Mouse (Mus musculus): ENCODE data around the gene Dixdc1. TPM values are rescaled to one million over a fixed set of nuclear protein-coding genes. Genes with fewer than 3 reads are reported as not detected.

Gene Dixdc1
- polyA plus RNA-seq, 1 experiment from 2014 or later, result 23.6 TPM

DNA sequence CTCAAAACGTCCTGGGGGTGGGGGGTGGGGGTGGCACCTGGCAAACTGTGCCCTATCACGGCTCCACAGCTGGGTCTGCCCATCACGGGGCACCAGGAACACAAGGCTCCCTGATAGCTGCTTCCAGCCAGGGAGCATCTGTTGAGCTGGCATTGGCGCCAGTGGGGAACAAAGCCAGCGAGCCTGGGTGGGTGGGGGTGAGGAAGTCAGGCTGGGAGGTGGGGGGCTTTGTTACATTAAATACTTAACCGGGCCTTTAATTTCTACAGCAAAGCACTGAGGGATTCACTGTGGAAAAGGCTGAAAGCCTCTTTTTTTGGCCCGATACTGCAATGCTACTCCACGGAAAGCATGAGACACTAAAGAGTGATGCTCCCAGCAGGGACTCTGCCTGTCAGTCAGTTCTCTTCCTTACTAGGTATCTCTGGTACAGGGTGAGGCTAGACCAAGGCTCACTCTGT, 16.8 kb downstream of the Dixdc1 start:
- Histone ChIP-seq H3K4me2 (replicated peaks) (0 out of 2 replicates have a peak overlapping the region, but pooled peaks have one; percentile 7), H3K9ac (no peak overlapping the region), H3K4me1 (peaks cover 61% of the 10 kb centered on the region), H3K9me3 (no peaks in the 10 kb centered on the region), H3K4me3 (no peak overlapping the region), H3K36me3 (peaks cover 15% of the 10 kb centered on the region), H3K27ac (no peak overlapping the region), H3K27me3 (no peaks in the 10 kb centered on the region)
- no peak for ATAC-seq (ENCODE audit: low FRiP score, low read depth)
- WGBS, result 38% methylated on average over 8 of the region's 8 CpGs

DNA sequence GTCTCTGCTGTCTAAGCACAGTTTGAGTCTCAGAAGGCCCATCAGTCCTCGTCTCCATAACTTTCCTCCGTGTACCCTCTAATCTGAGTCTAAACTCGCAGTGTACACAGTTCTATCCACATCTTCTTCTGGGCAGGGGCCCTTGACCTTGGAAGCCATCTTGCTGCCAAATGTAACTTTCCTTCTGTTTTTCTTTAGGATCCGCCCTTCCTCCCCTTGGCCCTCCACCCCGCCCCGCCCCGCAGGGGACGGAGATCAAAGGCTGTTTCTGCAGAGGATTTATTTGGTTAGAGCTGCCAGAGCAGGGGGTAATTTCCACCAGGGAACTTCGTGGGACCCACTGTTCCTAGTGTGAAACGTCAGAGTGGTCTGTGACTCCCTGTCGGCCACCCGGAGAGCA, 18.3 kb downstream of the Dixdc1 start:
- Histone ChIP-seq H3K4me3 (no peak overlapping the region), H3K4me2 (replicated peaks) (no peak overlapping the region), H3K36me3 (peaks cover 19% of the 10 kb centered on the region), H3K27ac (no peak overlapping the region), H3K4me1 (peaks cover 48% of the 10 kb centered on the region), H3K9me3 (no peaks in the 10 kb centered on the region), H3K27me3 (no peaks in the 10 kb centered on the region), H3K9ac (no peak overlapping the region)
- 15% methylated on average over 12 of the region's 12 CpGs for WGBS
- no peak for ATAC-seq (ENCODE audit: low FRiP score, low read depth)

DNA sequence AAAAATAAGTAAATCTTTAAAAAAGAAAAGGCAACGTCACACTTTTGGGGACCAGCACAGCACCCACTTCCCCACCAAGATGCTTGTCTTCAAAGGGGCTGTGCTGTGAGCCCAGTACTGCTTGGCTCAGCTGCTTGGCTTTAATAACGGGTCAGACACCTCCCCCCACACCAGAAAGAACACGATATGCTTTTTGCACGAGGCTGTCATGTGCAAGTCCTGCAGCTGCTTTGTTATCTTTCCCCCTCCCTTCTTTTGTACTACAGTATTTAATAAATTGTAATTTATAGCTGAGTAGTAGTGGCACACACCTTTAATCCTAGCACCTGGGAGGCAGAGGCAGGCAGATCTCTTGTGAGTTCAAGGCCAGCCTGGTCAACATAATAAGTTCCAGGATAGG, 20.4 kb downstream of the Dixdc1 start:
- 70% methylated on average over 4 of the region's 4 CpGs for WGBS
- no peak overlapping the region for H3K27ac ChIP-seq
- peaks cover 40% of the 10 kb centered on the region for H3K4me1 ChIP-seq
- H3K36me3 ChIP-seq, result peaks cover 20% of the 10 kb centered on the region
- H3K27me3 ChIP-seq, result no peaks in the 10 kb centered on the region
- H3K4me3 ChIP-seq, result no peak overlapping the region
- H3K4me2 ChIP-seq (replicated peaks), result no peak overlapping the region
- no peak for ATAC-seq (ENCODE audit: low FRiP score, low read depth)
- no peaks in the 10 kb centered on the region for H3K9me3 ChIP-seq
- H3K9ac ChIP-seq, result no peak overlapping the region

DNA sequence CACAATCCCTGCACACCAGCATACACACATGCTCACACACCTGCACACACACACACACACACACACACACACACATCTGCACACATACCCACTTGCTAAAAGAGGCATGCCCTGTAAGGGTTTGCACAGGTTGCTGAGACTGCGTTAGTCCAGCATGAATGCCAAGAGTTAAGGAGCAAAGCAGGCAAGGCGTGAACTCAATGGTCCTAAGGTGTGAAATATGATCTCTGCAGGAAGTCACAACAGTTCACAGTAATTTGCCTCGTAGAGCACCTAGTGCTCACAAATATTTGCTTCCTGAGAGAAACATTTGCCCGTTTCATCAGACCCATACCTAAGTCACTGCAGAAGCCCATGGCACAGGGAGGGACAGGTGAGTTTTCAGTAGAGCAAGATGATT, 25.1 kb downstream of the Dixdc1 start:
- Histone ChIP-seq H3K27me3 (no peaks in the 10 kb centered on the region), H3K4me2 (replicated peaks) (no peak overlapping the region), H3K4me1 (peaks cover 17% of the 10 kb centered on the region), H3K9me3 (no peaks in the 10 kb centered on the region), H3K36me3 (peaks cover 31% of the 10 kb centered on the region), H3K27ac (no peak overlapping the region), H3K4me3 (no peak overlapping the region), H3K9ac (no peak overlapping the region)
- WGBS, result 21% methylated on average over 4 of the region's 4 CpGs
- no peak for ATAC-seq (ENCODE audit: low FRiP score, low read depth)

DNA sequence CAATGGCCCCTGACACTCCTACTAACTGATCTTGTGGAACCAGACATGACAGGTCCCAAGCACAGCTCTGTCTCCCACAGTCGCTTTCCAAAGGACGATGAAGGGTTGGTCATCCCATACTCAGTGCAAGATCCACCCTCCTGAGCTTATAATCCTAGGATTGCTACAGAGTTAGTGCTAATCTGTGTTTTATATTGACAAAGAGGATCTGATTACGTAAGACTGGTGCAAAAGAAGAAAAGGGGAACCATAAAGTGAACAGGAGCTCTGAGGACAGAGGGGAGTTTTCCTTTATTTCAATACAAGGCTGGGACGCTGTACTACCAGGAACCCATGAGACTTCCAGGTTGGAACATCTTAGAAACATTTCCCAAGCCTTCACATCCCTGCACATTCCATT, 28.0 kb downstream of the Dixdc1 start:
- no peak for ATAC-seq (ENCODE audit: low FRiP score, low read depth)
- H3K9me3 ChIP-seq, result no peaks in the 10 kb centered on the region
- H3K27me3 ChIP-seq, result no peaks in the 10 kb centered on the region
- no peak overlapping the region for H3K27ac ChIP-seq
- H3K4me2 ChIP-seq (replicated peaks), result no peak overlapping the region
- H3K36me3 ChIP-seq, result peaks cover 28% of the 10 kb centered on the region
- no peak overlapping the region for H3K9ac ChIP-seq
- WGBS, result 83% methylated on average over 4 of the region's 4 CpGs
- H3K4me1 ChIP-seq, result peaks cover 17% of the 10 kb centered on the region
- no peak overlapping the region for H3K4me3 ChIP-seq

DNA sequence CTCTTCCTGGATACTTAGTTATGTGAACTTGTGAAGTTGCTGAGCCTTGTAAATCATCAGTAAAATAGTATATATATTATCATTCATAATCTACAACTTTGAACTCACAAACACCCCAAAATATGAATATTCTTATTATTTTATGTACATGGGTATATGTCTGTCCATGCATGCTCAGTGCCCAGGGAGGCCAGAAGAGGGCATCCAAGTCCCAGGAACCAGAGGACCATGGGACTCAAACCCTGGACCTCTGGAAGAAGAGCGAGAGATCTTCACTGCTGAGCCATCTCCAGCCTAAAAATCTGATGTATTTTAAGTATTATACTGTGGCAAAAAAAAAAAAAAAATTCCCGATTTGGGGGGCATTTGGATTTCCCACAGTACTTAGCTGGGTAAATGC, 30.2 kb downstream of the Dixdc1 start:
- 38% methylated on average over 2 of the region's 2 CpGs for WGBS
- ATAC-seq (ENCODE audit: low FRiP score, low read depth), result no peak
- no peaks in the 10 kb centered on the region for H3K27me3 ChIP-seq

DNA sequence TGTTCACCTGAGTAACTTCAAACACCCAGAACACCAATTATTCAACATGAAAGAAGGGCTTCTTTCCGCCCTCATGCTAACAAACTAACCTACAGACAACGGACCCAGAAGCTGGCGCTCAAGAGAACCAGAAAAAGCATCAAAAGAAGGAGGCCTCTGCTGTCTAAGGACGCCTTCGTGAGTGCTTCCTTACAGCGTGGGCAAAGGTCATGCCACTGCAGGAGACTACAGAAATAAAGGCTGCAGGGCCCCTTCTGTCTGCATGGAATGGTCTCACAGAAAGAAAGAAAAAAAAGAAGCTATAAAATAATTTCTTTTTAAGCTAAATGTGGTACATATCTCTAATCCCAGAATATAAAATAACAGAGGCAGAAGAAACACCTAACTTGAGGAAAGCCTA, 34.4 kb downstream of the Dixdc1 start:
- Histone ChIP-seq H3K9ac (no peak overlapping the region), H3K27ac (no peak overlapping the region), H3K4me3 (no peak overlapping the region), H3K9me3 (no peaks in the 10 kb centered on the region), H3K27me3 (peaks cover 9% of the 10 kb centered on the region; the same call in 1 of the 2 replicates), H3K36me3 (peaks cover 41% of the 10 kb centered on the region), H3K4me2 (replicated peaks) (no peak overlapping the region), H3K4me1 (peaks cover 5% of the 10 kb centered on the region; the same call in 1 of the 2 replicates)
- ATAC-seq (ENCODE audit: low FRiP score, low read depth), result no peak
- 66% methylated on average over 6 of the region's 6 CpGs for WGBS

More for the DNA sequence above, 30.2 kb downstream of the Dixdc1 start:
- H3K4me3 ChIP-seq, result no peak overlapping the region
- H3K4me1 ChIP-seq, result peaks cover 6% of the 10 kb centered on the region
- H3K4me2 ChIP-seq (replicated peaks), result no peak overlapping the region
- no peaks in the 10 kb centered on the region for H3K9me3 ChIP-seq
- no peak overlapping the region for H3K9ac ChIP-seq
- H3K36me3 ChIP-seq, result peaks cover 33% of the 10 kb centered on the region
- H3K27ac ChIP-seq, result no peak overlapping the region

DNA sequence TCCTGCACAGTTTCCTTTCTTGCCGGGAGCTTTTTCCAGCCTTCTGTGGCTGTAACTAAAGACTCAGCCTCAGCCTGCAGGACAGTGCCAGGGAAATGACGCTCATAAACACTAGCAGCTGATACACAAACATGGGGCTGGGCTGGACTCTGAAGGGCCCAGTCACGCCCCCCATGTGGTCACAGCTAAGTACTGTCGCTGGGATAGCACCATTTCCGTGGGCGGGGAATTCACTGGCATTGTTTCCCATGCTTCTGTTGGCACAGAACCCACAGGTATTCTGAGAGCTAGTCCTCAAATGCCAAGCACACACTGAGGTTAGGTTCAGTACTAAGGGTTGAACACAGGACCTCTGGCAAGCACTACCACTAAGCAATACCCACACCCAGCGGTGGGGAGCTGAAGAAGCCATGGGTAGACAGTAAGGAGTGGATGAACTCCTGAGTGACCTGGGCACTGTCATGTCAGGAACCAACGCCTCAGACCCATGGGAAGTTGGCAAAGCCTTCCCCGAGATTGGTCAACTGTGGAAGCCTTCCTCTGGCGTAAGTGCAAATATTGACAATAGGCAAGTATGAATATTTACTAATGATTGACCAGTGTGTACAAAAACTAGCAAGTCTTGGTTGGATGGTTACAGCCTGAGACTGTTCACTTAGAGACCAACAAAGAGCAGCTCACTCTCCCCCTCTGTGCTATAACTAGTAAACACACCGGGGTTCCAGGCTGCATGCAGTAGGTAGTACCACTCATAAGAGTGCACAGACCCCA, 38.2 kb downstream of the Dixdc1 start:
- H3K4me2 ChIP-seq (replicated peaks), result no peak overlapping the region
- 55% methylated on average over 11 of the region's 11 CpGs for WGBS
- no peak overlapping the region for H3K27ac ChIP-seq
- H3K4me1 ChIP-seq, result peaks cover 31% of the 10 kb centered on the region
- H3K9ac ChIP-seq, result no peak overlapping the region
- H3K9me3 ChIP-seq, result no peaks in the 10 kb centered on the region
- H3K36me3 ChIP-seq, result peaks cover 32% of the 10 kb centered on the region
- no peak overlapping the region for H3K4me3 ChIP-seq
- ATAC-seq (ENCODE audit: low FRiP score, low read depth), result no peak
- H3K27me3 ChIP-seq, result peaks cover 16% of the 10 kb centered on the region

DNA sequence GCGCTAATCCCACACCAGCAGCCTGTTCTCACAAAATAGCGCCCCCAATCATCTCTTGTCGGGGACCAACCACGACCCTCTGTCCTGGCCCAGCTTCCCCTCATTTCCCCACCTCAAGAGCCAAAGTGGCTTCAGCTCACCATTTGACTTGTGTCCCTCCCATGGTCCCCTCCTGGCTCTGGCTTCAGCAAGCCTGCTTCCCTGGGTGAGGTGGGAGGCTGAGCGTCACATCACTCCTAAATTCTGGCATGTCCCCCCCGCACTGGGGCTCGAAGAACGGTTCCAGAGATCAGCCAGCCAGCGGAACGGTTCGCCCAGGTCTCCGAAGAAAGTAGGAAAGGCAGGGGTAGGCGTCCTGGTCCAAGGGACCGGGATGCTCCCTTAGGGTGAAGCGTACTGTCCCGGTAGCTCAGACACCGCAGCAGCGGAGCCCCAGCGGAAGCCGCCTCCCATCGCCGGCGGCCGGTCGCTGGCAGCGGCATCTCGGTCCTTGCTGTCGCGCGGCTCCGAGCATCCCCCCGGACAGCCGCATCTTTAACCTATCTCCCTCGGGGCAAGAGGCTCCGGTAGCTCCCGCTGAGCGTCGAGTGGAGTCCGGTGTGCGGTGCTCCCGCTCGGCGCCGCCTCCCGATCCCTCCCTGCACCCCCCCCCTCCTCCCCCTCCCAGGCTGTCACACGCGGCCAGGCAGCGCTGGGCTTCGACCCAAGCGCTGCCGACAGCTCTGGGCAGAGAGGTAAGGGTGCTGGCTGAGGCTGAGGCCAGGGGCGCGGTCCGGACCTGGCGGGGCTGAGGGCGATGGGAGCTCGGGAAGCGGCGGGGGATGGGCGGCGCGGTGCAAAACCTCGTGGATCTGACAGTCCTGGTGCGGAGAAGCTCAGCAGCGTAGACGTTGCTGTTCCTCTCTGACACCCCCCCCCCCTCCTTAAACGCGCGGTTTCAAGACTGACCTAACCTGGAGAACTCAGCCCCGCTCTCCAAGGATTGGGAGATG, 40.6 kb downstream of the Dixdc1 start:
- peaks cover 35% of the 10 kb centered on the region for H3K4me1 ChIP-seq
- WGBS, result 1% methylated on average over 67 of the region's 70 CpGs
- no peaks in the 10 kb centered on the region for H3K9me3 ChIP-seq
- H3K27ac ChIP-seq, result no peak overlapping the region
- peaks cover 16% of the 10 kb centered on the region for H3K27me3 ChIP-seq
- peaks cover 31% of the 10 kb centered on the region for H3K36me3 ChIP-seq
- H3K4me3 ChIP-seq, result peak overlapping the region; percentile 63
- peak overlapping the region; percentile 71 for H3K9ac ChIP-seq
- peak; percentile 49 for ATAC-seq (ENCODE audit: low FRiP score, low read depth)
- H3K4me2 ChIP-seq (replicated peaks), result peak overlapping the region; percentile 99

DNA sequence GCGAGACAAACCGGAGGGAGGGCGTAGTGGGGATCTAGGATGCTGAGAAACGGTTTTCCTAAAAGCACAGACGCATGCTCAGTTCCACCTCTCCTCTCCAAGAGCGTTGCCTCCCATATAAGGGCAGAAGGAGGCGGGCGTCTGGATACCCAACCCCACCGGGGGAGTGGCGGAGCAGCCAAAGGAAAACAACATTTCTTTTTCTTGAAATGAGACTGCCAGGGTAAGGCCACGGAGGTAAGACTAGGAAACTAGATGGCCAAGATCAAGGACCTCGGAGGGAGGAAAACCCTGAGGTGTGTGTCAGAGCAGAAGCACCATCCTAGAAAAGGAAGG, 41.6 kb downstream of the Dixdc1 start:
- H3K27ac ChIP-seq, result no peak overlapping the region
- 4% methylated on average over 12 of the region's 12 CpGs for WGBS
- H3K4me3 ChIP-seq, result peak overlapping the region; percentile 63
- peaks cover 27% of the 10 kb centered on the region for H3K36me3 ChIP-seq
- no peaks in the 10 kb centered on the region for H3K9me3 ChIP-seq
- H3K4me1 ChIP-seq, result peaks cover 45% of the 10 kb centered on the region
- H3K27me3 ChIP-seq, result peaks cover 16% of the 10 kb centered on the region
- peak; percentile 75; the same call in 1 of the 2 replicates for ATAC-seq (ENCODE audit: low FRiP score, low read depth)
- H3K9ac ChIP-seq, result peak overlapping the region; percentile 55
- peak overlapping the region; percentile 99 for H3K4me2 ChIP-seq (replicated peaks)

DNA sequence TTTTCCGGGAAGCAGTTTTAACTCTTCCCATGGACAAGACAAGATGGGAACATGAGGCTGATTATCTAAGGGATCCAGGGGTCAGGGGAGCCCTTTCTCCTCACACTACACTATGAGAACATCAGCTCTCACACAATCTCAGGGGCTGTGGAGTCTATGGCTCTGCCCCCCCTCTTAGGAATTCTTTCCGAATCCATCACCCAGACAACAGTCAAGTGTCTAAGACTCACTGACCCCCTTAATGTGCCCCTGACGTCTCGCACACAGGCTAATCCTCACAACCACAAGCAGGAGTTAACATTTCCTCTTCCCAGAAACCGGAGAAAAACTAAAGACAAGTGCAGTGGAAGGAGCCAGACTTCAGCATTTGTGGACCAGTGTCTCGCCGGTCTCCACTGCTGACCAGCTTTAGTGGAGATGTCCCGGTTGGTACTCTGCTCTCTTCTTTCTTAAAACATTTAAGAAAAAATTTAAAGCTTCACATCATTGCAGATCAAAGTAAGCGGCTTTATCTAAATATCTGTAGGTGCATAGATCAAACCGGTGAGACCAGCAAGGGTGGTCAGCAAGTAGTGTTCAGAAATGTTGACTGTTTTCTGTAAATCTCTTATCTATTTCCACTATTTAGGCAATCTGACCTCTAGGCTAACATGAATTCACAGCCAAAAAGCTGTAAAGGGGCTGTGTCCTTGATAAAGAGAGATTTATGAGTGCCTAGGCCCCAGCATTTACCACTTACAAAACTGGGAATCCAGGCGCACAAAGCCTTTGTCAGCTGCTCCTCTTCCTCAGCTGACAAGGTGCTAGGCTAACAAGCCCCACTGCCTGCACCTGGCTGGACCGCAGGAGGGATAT, 42.2 kb downstream of the Dixdc1 start:
- WGBS, result 68% methylated on average over 12 of the region's 12 CpGs
- no peak for ATAC-seq (ENCODE audit: low FRiP score, low read depth)
- peak overlapping the region; percentile 55 for H3K9ac ChIP-seq
- H3K27ac ChIP-seq, result no peak overlapping the region
- H3K4me1 ChIP-seq, result peaks cover 47% of the 10 kb centered on the region
- H3K27me3 ChIP-seq, result peaks cover 16% of the 10 kb centered on the region
- H3K9me3 ChIP-seq, result no peaks in the 10 kb centered on the region
- H3K4me2 ChIP-seq (replicated peaks), result peak overlapping the region; percentile 99
- peak overlapping the region; percentile 63 for H3K4me3 ChIP-seq
- peaks cover 25% of the 10 kb centered on the region for H3K36me3 ChIP-seq

Data from limb, embryonic 13.5 days (tissue).